Comparison of ENCODE assay signal across 11 mouse cellular contexts in genomic region chr2:6739998-6740668, GRCm38 (mm10).
DNase-seq lines count a peak whose midpoint lies in the region; ATAC-seq and TF ChIP-seq lines count a peak whose summit lies in the region.
"Had no signal": no experiment of that assay in that cellular context is flagged by ENCODE, and none has a peak within 500 bp of the region (broad histone marks: within the 10 kb centered on the region; RNA-seq: fewer than 3 reads in every experiment).

No protein-coding gene starts in this region.

- no peak for ATAC-seq in lung, embryonic 14.5 days (ENCODE audit: insufficient read depth)
- peak; percentile 97 for ATAC-seq in common myeloid progenitor, adult 5-6 weeks (replicated peaks; ENCODE audit: low read depth, poor library complexity, severe bottlenecking)

- TF ChIP-seq EP300 in heart, adult 2 months (IDR thresholded peaks at IDR 0.05; ENCODE audit: insufficient read depth, low read depth, low read length) = peak; percentile 58; the same call in 1 of the 2 replicates

- no peak overlapping the region for H3K4me2 ChIP-seq in lung, embryonic 14.5 days
- H3K4me2 ChIP-seq in myocyte (ENCODE audit: low read depth) = no peak overlapping the region
- H3K4me2 ChIP-seq: limb, embryonic 12.5 days had no signal

- H3K79me2 ChIP-seq in heart, adult 2 months (replicated peaks; ENCODE audit: control insufficient read depth, insufficient read depth, low read length) = no peaks in the 10 kb centered on the region
- H3K79me2 ChIP-seq in myocyte (ENCODE audit: control insufficient read depth, insufficient read depth) = peaks cover 51% of the 10 kb centered on the region

- H3K36me3 ChIP-seq in heart, adult 2 months (ENCODE audit: control insufficient read depth, insufficient read depth, low read length) = no peaks in the 10 kb centered on the region
- no peaks in the 10 kb centered on the region for H3K36me3 ChIP-seq in lung, embryonic 14.5 days (ENCODE audit: insufficient read depth)
- no peaks in the 10 kb centered on the region for H3K36me3 ChIP-seq in myocyte (ENCODE audit: control insufficient read depth, insufficient read depth)
- H3K36me3 ChIP-seq: limb, embryonic 12.5 days had no signal

- no peaks in the 10 kb centered on the region for H3K4me1 ChIP-seq in heart, adult 2 months (ENCODE audit: control insufficient read depth, insufficient read depth, low read length)
- no peaks in the 10 kb centered on the region for H3K4me1 ChIP-seq in lung, embryonic 14.5 days (ENCODE audit: insufficient read depth)
- no peaks in the 10 kb centered on the region; the same call in 1 of the 2 replicates for H3K4me1 ChIP-seq in lung, adult 2 months (ENCODE audit: control insufficient read depth, insufficient read depth, low read length)
- H3K4me1 ChIP-seq: limb, embryonic 12.5 days had no signal

- H3K4me3 ChIP-seq in heart, adult 2 months = no peak overlapping the region
- H3K4me3 ChIP-seq in lung, embryonic 14.5 days (ENCODE audit: low read depth, low read length) = no peak overlapping the region
- no peak overlapping the region for H3K4me3 ChIP-seq in lung, adult 2 months (replicated peaks; ENCODE audit: extremely low read depth, low read depth, low read length)
- H3K4me3 ChIP-seq in myocyte = no peak overlapping the region
- H3K4me3 ChIP-seq: limb, embryonic 12.5 days had no signal

- no peaks in the 10 kb centered on the region for H3K27me3 ChIP-seq in heart, adult 2 months (ENCODE audit: control insufficient read depth, insufficient read depth, low read length)
- H3K27me3 ChIP-seq in lung, embryonic 14.5 days (ENCODE audit: insufficient read depth, low read length) = no peaks in the 10 kb centered on the region
- H3K27me3 ChIP-seq in myocyte (ENCODE audit: control insufficient read depth, insufficient read depth, insufficient read length) = no peaks in the 10 kb centered on the region
- H3K27me3 ChIP-seq: limb, embryonic 12.5 days had no signal

- H3K9me3 ChIP-seq in lung, embryonic 14.5 days (ENCODE audit: low read depth, low read length) = no peaks in the 10 kb centered on the region
- H3K9me3 ChIP-seq: limb, embryonic 12.5 days had no signal

- no peak for TF ChIP-seq POLR2A in heart, adult 2 months (IDR thresholded peaks at IDR 0.05; ENCODE audit: insufficient read depth, low read depth, low read length)
- TF ChIP-seq POLR2A in lung, adult 2 months (IDR thresholded peaks at IDR 0.05; ENCODE audit: borderline replicate concordance, extremely low read depth, low read depth, low read length) = no peak
- TF ChIP-seq POLR2A in myocyte (IDR thresholded peaks at IDR 0.05; ENCODE audit: insufficient read length, low read depth) = no peak

- peak; percentile 33 for TF ChIP-seq CTCF in heart, adult 2 months (IDR thresholded peaks at IDR 0.05)
- TF ChIP-seq CTCF in lung, embryonic 14.5 days (IDR thresholded peaks at IDR 0.05; ENCODE audit: low read depth) = no peak
- TF ChIP-seq CTCF in lung, adult 2 months (IDR thresholded peaks at IDR 0.05; ENCODE audit: insufficient read depth, low read length) = no peak

- no peak overlapping the region for H3K9ac ChIP-seq in heart, adult 2 months (ENCODE audit: low read depth, low read length)
- no peak overlapping the region for H3K9ac ChIP-seq in lung, embryonic 14.5 days
- H3K9ac ChIP-seq: limb, embryonic 12.5 days had no signal

- intact Hi-C loops in heart, adult 2 months (cut with DNase I) = loop anchor here (10.0 kb wide), 1 partner anchor 345 kb away; no protein-coding TSS in a partner anchor
- intact Hi-C loops in heart, postnatal 36 days (cut with DNase I) = no loop called here

- no peak overlapping the region for H3ac ChIP-seq in myocyte (ENCODE audit: control insufficient read depth, insufficient read length)

- WGBS in heart, adult 2 months = 43% methylated on average over 4 of the region's 4 CpGs
- 76% methylated on average over 4 of the region's 4 CpGs for WGBS in lung, embryonic 14.5 days
- 67% methylated on average over 4 of the region's 4 CpGs for WGBS in lung, adult 2 months

- no peak overlapping the region for H3K27ac ChIP-seq in heart, adult 2 months
- H3K27ac ChIP-seq in lung, embryonic 14.5 days (ENCODE audit: low read depth) = no peak overlapping the region
- H3K27ac ChIP-seq: limb, embryonic 12.5 days had no signal

- no peak for DNase-seq in heart, adult 2 months
- no peak for DNase-seq in heart, postnatal 36 days
- peak; percentile 6 for DNase-seq in lung, embryonic 14.5 days
- no peak for DNase-seq in lung, adult 2 months
- no peak for DNase-seq in frontal cortex, postnatal 25 days (ENCODE audit: low spot score in 2 of 2)
- DNase-seq: adrenal gland, postnatal 25 days; layer of hippocampus, adult 9-11 months; thymus, postnatal 4 days had no signal

TF ChIP-seq in myocyte, 11 proteins besides CTCF, POLR2A, EP300 and RAD21:
- TF ChIP-seq POLR2AphosphoS2 (IDR thresholded peaks at IDR 0.05; ENCODE audit: insufficient read length, low read depth) = peak; percentile 15
- no peak for TF ChIP-seq REST (IDR thresholded peaks at IDR 0.05; ENCODE audit: insufficient read depth, insufficient read length)
TF ChIP-seq in myocyte: peak in this region for 1.
